22 mouse cellular contexts compared by ENCODE assay signal in genomic region chr2:6561337-6561736, GRCm38 (mm10).
A peak's percentile ranks its signal among the peaks of the same experiment; 100 is the strongest.
DNase-seq lines count a peak whose midpoint lies in the region; ATAC-seq and TF ChIP-seq lines count a peak whose summit lies in the region.
"Had no signal": no experiment of that assay in that cellular context is flagged by ENCODE, and none has a peak within 500 bp of the region (broad histone marks: within the 10 kb centered on the region; RNA-seq: fewer than 3 reads in every experiment).

No protein-coding gene starts in this region.

- no peak for ATAC-seq in midbrain, postnatal 0 days (ENCODE audit: low FRiP score)
- no peak for ATAC-seq in midbrain, embryonic 15.5 days (replicated peaks)
- no peak for ATAC-seq in kidney, embryonic 14.5 days (ENCODE audit: low FRiP score, low TSS enrichment)
- ATAC-seq: activated CD4-positive, CD25-positive, alpha-beta regulatory T cell, adult 4 months; forebrain, embryonic 13.5 days; forebrain, embryonic 15.5 days; forebrain, postnatal 0 days had no signal

- no peak overlapping the region for H3K27ac ChIP-seq in layer of hippocampus, adult 2 months
- H3K27ac ChIP-seq in midbrain, postnatal 0 days (ENCODE audit: low read depth, low read length), result no peak overlapping the region
- no peak overlapping the region for H3K27ac ChIP-seq in midbrain, embryonic 15.5 days
- no peak overlapping the region for H3K27ac ChIP-seq in MEL (ENCODE audit: control insufficient read depth, low read depth, low read length)
- H3K27ac ChIP-seq in kidney, embryonic 14.5 days (ENCODE audit: low read depth, low read length), result no peak overlapping the region
- H3K27ac ChIP-seq: embryonic facial prominence, embryonic 10.5 days; embryonic facial prominence, embryonic 12.5 days; forebrain, embryonic 13.5 days; forebrain, embryonic 15.5 days had no signal

- H3K36me3 ChIP-seq in midbrain, postnatal 0 days (ENCODE audit: insufficient read depth, low read length), result peaks cover 4% of the 10 kb centered on the region; the same call in 1 of the 2 replicates
- peaks cover 6% of the 10 kb centered on the region; the same call in 1 of the 2 replicates for H3K36me3 ChIP-seq in midbrain, embryonic 15.5 days (replicated peaks)
- H3K36me3 ChIP-seq in MEL (ENCODE audit: control insufficient read depth in 1 of 2, insufficient read depth in 2 of 2, low read length in 2 of 2), result no peaks in the 10 kb centered on the region
- H3K36me3 ChIP-seq in kidney, embryonic 14.5 days (ENCODE audit: control insufficient read depth, insufficient read depth, low read length), result no peaks in the 10 kb centered on the region
- H3K36me3 ChIP-seq: embryonic facial prominence, embryonic 12.5 days; G1E had no signal

- DNase-seq in layer of hippocampus, adult 2 months (ENCODE audit: low spot score in 2 of 2), result no peak
- no peak for DNase-seq in layer of hippocampus, postnatal 10 days (ENCODE audit: low spot score in 2 of 2)
- DNase-seq in midbrain, postnatal 0 days (ENCODE audit: low spot score), result no peak
- peak; percentile 12 for DNase-seq in MEL (ENCODE audit: low read depth, low spot score)
- no peak for DNase-seq in lung, postnatal 4 days
- DNase-seq: adrenal gland, adult 8-10 months; adrenal gland, postnatal 14 days; adrenal gland, postnatal 36 days; cerebellum, adult 11-12 months; cerebellum, adult 2 months; cerebellum, adult 9-10 months; cerebellum, postnatal 10 days; cerebellum, postnatal 25 days; forebrain, postnatal 0 days had no signal

- H3K9me3 ChIP-seq in midbrain, postnatal 0 days (ENCODE audit: low read length), result no peaks in the 10 kb centered on the region
- no peaks in the 10 kb centered on the region for H3K9me3 ChIP-seq in midbrain, embryonic 15.5 days
- no peaks in the 10 kb centered on the region for H3K9me3 ChIP-seq in MEL (replicated peaks; ENCODE audit: insufficient read depth, low read length)
- no peaks in the 10 kb centered on the region for H3K9me3 ChIP-seq in kidney, embryonic 14.5 days (ENCODE audit: control insufficient read depth, low read length)
- H3K9me3 ChIP-seq: embryonic facial prominence, embryonic 10.5 days; embryonic facial prominence, embryonic 12.5 days; forebrain, embryonic 13.5 days; forebrain, embryonic 15.5 days; G1E had no signal

- H3K4me3 ChIP-seq in layer of hippocampus, adult 2 months, result no peak overlapping the region
- no peak overlapping the region for H3K4me3 ChIP-seq in midbrain, postnatal 0 days (ENCODE audit: low read depth, low read length)
- no peak overlapping the region for H3K4me3 ChIP-seq in midbrain, embryonic 15.5 days
- H3K4me3 ChIP-seq in MEL (ENCODE audit: control insufficient read depth in 1 of 2, insufficient read depth in 1 of 2, low read depth in 2 of 2, low read length in 2 of 2), result no peak overlapping the region
- no peak overlapping the region for H3K4me3 ChIP-seq in kidney, embryonic 14.5 days (ENCODE audit: low read length)
- H3K4me3 ChIP-seq: embryonic facial prominence, embryonic 10.5 days; embryonic facial prominence, embryonic 12.5 days; forebrain, embryonic 13.5 days; forebrain, embryonic 15.5 days had no signal

- no peak for TF ChIP-seq EP300 in MEL (IDR thresholded peaks at IDR 0.05; ENCODE audit: low read depth in 1 of 2, low read length in 2 of 2)

- no peak overlapping the region for H3K9ac ChIP-seq in midbrain, postnatal 0 days (replicated peaks; ENCODE audit: low read length, poor library complexity, severe bottlenecking)
- H3K9ac ChIP-seq in midbrain, embryonic 15.5 days, result no peak overlapping the region
- no peak overlapping the region for H3K9ac ChIP-seq in MEL (ENCODE audit: control insufficient read depth, low read depth, low read length, poor library complexity, severe bottlenecking)
- H3K9ac ChIP-seq in kidney, embryonic 14.5 days (ENCODE audit: low read depth, low read length), result no peak overlapping the region
- H3K9ac ChIP-seq: embryonic facial prominence, embryonic 12.5 days; forebrain, embryonic 13.5 days; forebrain, embryonic 15.5 days; forebrain, postnatal 0 days had no signal

- TF ChIP-seq POLR2A in MEL (IDR thresholded peaks at IDR 0.05; ENCODE audit: control insufficient read depth in 1 of 2, insufficient read depth in 1 of 2, low read depth in 1 of 2, low read length in 2 of 2, poor library complexity in 1 of 2), result no peak

- no peak overlapping the region for H3K4me2 ChIP-seq in midbrain, postnatal 0 days (ENCODE audit: low read depth, low read length, poor library complexity, severe bottlenecking)
- H3K4me2 ChIP-seq in midbrain, embryonic 15.5 days, result no peak overlapping the region
- no peak overlapping the region for H3K4me2 ChIP-seq in kidney, embryonic 14.5 days (replicated peaks; ENCODE audit: low read depth, low read length)
- H3K4me2 ChIP-seq: embryonic facial prominence, embryonic 12.5 days; forebrain, embryonic 13.5 days; forebrain, embryonic 15.5 days had no signal

- H3K27me3 ChIP-seq in midbrain, postnatal 0 days (ENCODE audit: insufficient read depth, low read length), result no peaks in the 10 kb centered on the region
- H3K27me3 ChIP-seq in midbrain, embryonic 15.5 days (replicated peaks), result no peaks in the 10 kb centered on the region
- no peaks in the 10 kb centered on the region for H3K27me3 ChIP-seq in MEL (ENCODE audit: control insufficient read depth in 1 of 2, insufficient read depth in 2 of 2, low read length in 2 of 2)
- no peaks in the 10 kb centered on the region for H3K27me3 ChIP-seq in kidney, embryonic 14.5 days (ENCODE audit: control insufficient read depth, insufficient read depth, low read length)
- H3K27me3 ChIP-seq: embryonic facial prominence, embryonic 12.5 days; forebrain, embryonic 13.5 days; forebrain, embryonic 15.5 days had no signal

- peak; percentile 41 for TF ChIP-seq CTCF in layer of hippocampus, adult 2 months (conservative IDR thresholded peaks at IDR 0.05)
- TF ChIP-seq CTCF in midbrain, postnatal 0 days (IDR thresholded peaks at IDR 0.05), result peak; percentile 20; the same call in 1 of the 2 replicates
- peak in 1 of 3 experiments; percentile 13; a peak in 1 of 6 replicates for TF ChIP-seq CTCF in MEL (IDR thresholded peaks at IDR 0.05 in 2 of 3, conservative IDR thresholded peaks at IDR 0.05 in 1 of 3; ENCODE audit: control insufficient read depth in 1 of 3, insufficient read depth in 1 of 3, low read depth in 2 of 3, low read length in 3 of 3, poor library complexity in 1 of 3, severe bottlenecking in 1 of 3)

- no peaks in the 10 kb centered on the region for H3K79me2 ChIP-seq in MEL (ENCODE audit: control insufficient read depth, insufficient read depth, low read length, poor library complexity)

- WGBS in midbrain, postnatal 0 days, result 93% methylated on average over 3 of the region's 3 CpGs
- 97% methylated on average over 3 of the region's 3 CpGs for WGBS in midbrain, embryonic 15.5 days
- 96% methylated on average over 3 of the region's 3 CpGs for WGBS in kidney, embryonic 14.5 days

- TF ChIP-seq RAD21 in MEL (IDR thresholded peaks at IDR 0.05; ENCODE audit: low read depth, low read length), result peak; percentile 24

- H3K4me1 ChIP-seq in midbrain, postnatal 0 days (ENCODE audit: insufficient read depth, low read length), result no peaks in the 10 kb centered on the region
- H3K4me1 ChIP-seq in midbrain, embryonic 15.5 days, result no peaks in the 10 kb centered on the region
- no peaks in the 10 kb centered on the region for H3K4me1 ChIP-seq in MEL (ENCODE audit: control insufficient read depth in 1 of 2, insufficient read depth in 2 of 2, low read length in 2 of 2)
- H3K4me1 ChIP-seq in kidney, embryonic 14.5 days (ENCODE audit: control insufficient read depth, insufficient read depth, low read length), result no peaks in the 10 kb centered on the region
- H3K4me1 ChIP-seq: embryonic facial prominence, embryonic 10.5 days; embryonic facial prominence, embryonic 12.5 days; forebrain, embryonic 13.5 days had no signal

TF ChIP-seq in MEL, 35 proteins besides CTCF, POLR2A, EP300 and RAD21:
- TF ChIP-seq E2F4 (IDR thresholded peaks at IDR 0.05; ENCODE audit: borderline replicate concordance, low read depth, low read length) (no peak), SMC3 (IDR thresholded peaks at IDR 0.05; ENCODE audit: low read depth, low read length) (peak; percentile 21; the same call in 1 of the 2 replicates), JUND (IDR thresholded peaks at IDR 0.05; ENCODE audit: low read depth, low read length) (no peak)
